Mouse (Mus musculus) megakaryocyte, adult 5-6 weeks (primary cell): Measurements from ENCODE around the gene Adgrl3. TPM values are rescaled to one million over a fixed set of nuclear protein-coding genes. Genes with fewer than 3 reads are reported as not detected.

Source experiments
- ATAC-seq: 2 replicates; pipeline ENCODE4 v1.8.0; 2016; ENCODE audit warnings: mild to moderate bottlenecking, inconsistent platforms; ENCODE audit not compliant: poor library complexity, severe bottlenecking
- total RNA-seq, 2 experiments: library from RNA; stranded (forward) in 1 of 2; stranded (reverse) in 1 of 2; fragments of 153-499, 151-499 nt in 1 of 2; fragments of 221-1000, 200-1000 nt in 1 of 2; gene quantifications; 2 replicates each; pipeline versions ENCODE4 v1.2.3 to v1.2.4; 2015 to 2017

Adgrl3 gene
- total RNA-seq, 2 experiments from 2014 or later = 0.09 to 0.15 TPM

GRCm38 (mm10) chr5:81640118-81640517 is 620.2 kb downstream of the Adgrl3 start:
- ATAC-seq = no peak

- no peak for ATAC-seq
Observed at GRCm38 (mm10) chr5:81645557-81645956, 625.6 kb downstream of the Adgrl3 start.

GRCm38 (mm10) chr5:81653941-81654340 is 634.0 kb downstream of the Adgrl3 start:
- no peak for ATAC-seq

- no peak for ATAC-seq
Observed at GRCm38 (mm10) chr5:81661611-81662390, 641.9 kb downstream of the Adgrl3 start.

- no peak for ATAC-seq
Observed at GRCm38 (mm10) chr5:81671025-81671424, 651.1 kb downstream of the Adgrl3 start.

- ATAC-seq = no peak
Observed at GRCm38 (mm10) chr5:81674275-81674974, 654.5 kb downstream of the Adgrl3 start.

- no peak for ATAC-seq
Observed at GRCm38 (mm10) chr5:81674975-81675371, 655.0 kb downstream of the Adgrl3 start.

- no peak for ATAC-seq
Observed at GRCm38 (mm10) chr5:81676896-81677295, 657.0 kb downstream of the Adgrl3 start.

- no peak for ATAC-seq
Observed at GRCm38 (mm10) chr5:81686206-81686605, 666.3 kb downstream of the Adgrl3 start.

- no peak for ATAC-seq
Observed at GRCm38 (mm10) chr5:81686845-81687244, 666.9 kb downstream of the Adgrl3 start.

- ATAC-seq = no peak
Observed at GRCm38 (mm10) chr5:81729620-81730019, 709.7 kb downstream of the Adgrl3 start.

GRCm38 (mm10) chr5:81736008-81736407 is 716.1 kb downstream of the Adgrl3 start:
- no peak for ATAC-seq

GRCm38 (mm10) chr5:81738286-81739032 is 718.5 kb downstream of the Adgrl3 start:
- no peak for ATAC-seq

GRCm38 (mm10) chr5:81752426-81752825 is 732.5 kb downstream of the Adgrl3 start:
- ATAC-seq = no peak

GRCm38 (mm10) chr5:81755711-81756110 is 735.8 kb downstream of the Adgrl3 start:
- ATAC-seq = no peak

- ATAC-seq = no peak
Observed at GRCm38 (mm10) chr5:81757093-81757725, 737.3 kb downstream of the Adgrl3 start.

GRCm38 (mm10) chr5:81776234-81776633 is 756.3 kb downstream of the Adgrl3 start:
- ATAC-seq = no peak

- ATAC-seq = no peak
Observed at GRCm38 (mm10) chr5:81776746-81777145, 756.8 kb downstream of the Adgrl3 start.

GRCm38 (mm10) chr5:81784770-81785169 is 764.8 kb downstream of the Adgrl3 start:
- ATAC-seq = no peak

GRCm38 (mm10) chr5:81790710-81791109 is 770.8 kb downstream of the Adgrl3 start:
- no peak for ATAC-seq

- ATAC-seq = no peak
Observed at GRCm38 (mm10) chr5:81794125-81794524, 774.2 kb downstream of the Adgrl3 start.
